Mouse (Mus musculus) cerebellum, adult 11 months (tissue): ENCODE results near the gene Plxna4.

Source experiments
- DNase-seq: peaks from one replicate; pipeline ENCODE4 v3.0.0; 2022

Plxna4 gene

GRCm38 (mm10) chr6:32153170-32153569 is 434.8 kb downstream of the Plxna4 start:
- DNase-seq = no peak

- no peak for DNase-seq
Measured at GRCm38 (mm10) chr6:32150836-32151235, 437.2 kb downstream of the Plxna4 start.

- DNase-seq = no peak
Measured at GRCm38 (mm10) chr6:32144771-32145170, 443.2 kb downstream of the Plxna4 start.

GRCm38 (mm10) chr6:32139537-32139936 is 448.5 kb downstream of the Plxna4 start:
- no peak for DNase-seq

- DNase-seq = no peak
Measured at GRCm38 (mm10) chr6:32126914-32127313, 461.1 kb downstream of the Plxna4 start.

- DNase-seq = no peak
Measured at GRCm38 (mm10) chr6:32122584-32123265, 465.3 kb downstream of the Plxna4 start.

- DNase-seq = no peak
Measured at GRCm38 (mm10) chr6:32120931-32121330, 467.1 kb downstream of the Plxna4 start.

- DNase-seq = no peak
Measured at GRCm38 (mm10) chr6:32109207-32109606, 478.8 kb downstream of the Plxna4 start.

- DNase-seq = no peak
Measured at GRCm38 (mm10) chr6:32105547-32106275, 482.3 kb downstream of the Plxna4 start.
